Mouse (Mus musculus) MEL (cell line): ENCODE results near the gene H2-Oa. TPM values are rescaled to one million over a fixed set of nuclear protein-coding genes. Genes with fewer than 3 reads are reported as not detected.
A peak's percentile ranks its signal among the peaks of the same experiment; 100 is the strongest.

Source experiments
- DNase-seq: peaks from one replicate; pipeline ENCODE4 v3.0.0; 2011; ENCODE audit warnings: low read depth, low spot score
- H3K27ac ChIP-seq: 2 replicates; pipeline ENCODE4 v1.5.1; 2012; ENCODE audit warnings: low read depth, mild to moderate bottlenecking, control low read depth, low read length, moderate library complexity; ENCODE audit not compliant: control insufficient read depth
- H3K27me3 ChIP-seq, 2 experiments: fragments of 150-350 bp in 1 of 2; sonication (generic) in 1 of 2; 2 replicates each; pipeline ENCODE4 v1.6.1; 2012; ENCODE audit warnings: low read length in 2 of 2, mild to moderate bottlenecking in 2 of 2, improper control_type of control experiment in 1 of 2, moderate library complexity in 1 of 2; ENCODE audit not compliant: insufficient read depth in 2 of 2, control insufficient read depth in 1 of 2
- H3K36me3 ChIP-seq, 2 experiments: 2 replicates each; pipeline ENCODE4 v1.6.1; 2012 to 2014; ENCODE audit warnings: low read length in 2 of 2, improper control_type of control experiment in 1 of 2, inconsistent platforms in 1 of 2, mild to moderate bottlenecking in 1 of 2; ENCODE audit not compliant: insufficient read depth in 2 of 2, control insufficient read depth in 1 of 2
- H3K4me1 ChIP-seq, 2 experiments: fragments of 150-350 bp in 1 of 2; sonication (generic) in 1 of 2; 2 replicates each; pipeline ENCODE4 v1.6.1; 2012; ENCODE audit warnings: low read length in 2 of 2, improper control_type of control experiment in 1 of 2, mild to moderate bottlenecking in 1 of 2; ENCODE audit not compliant: insufficient read depth in 2 of 2, control insufficient read depth in 1 of 2
- H3K4me3 ChIP-seq, 2 experiments: fragments of 150-350 bp in 1 of 2; sonication (generic) in 1 of 2; 2 replicates each; pipeline ENCODE4 v1.5.1; 2012; ENCODE audit warnings: low read depth in 2 of 2, low read length in 2 of 2, mild to moderate bottlenecking in 2 of 2, moderate library complexity in 2 of 2, control low read depth in 1 of 2, improper control_type of control experiment in 1 of 2; ENCODE audit not compliant: control insufficient read depth in 1 of 2, insufficient read depth in 1 of 2
- H3K79me2 ChIP-seq: 2 replicates; pipeline ENCODE4 v1.6.1; 2012; ENCODE audit warnings: mild to moderate bottlenecking, low read length, moderate library complexity; ENCODE audit not compliant: control insufficient read depth, poor library complexity, insufficient read depth
- H3K9ac ChIP-seq: 2 replicates; pipeline ENCODE4 v1.6.1; 2012; ENCODE audit warnings: low read depth, mild to moderate bottlenecking, control low read depth, low read length, moderate library complexity; ENCODE audit not compliant: control insufficient read depth, poor library complexity, severe bottlenecking
- H3K9me3 ChIP-seq: fragments of 150-350 bp; sonication (generic); replicated peaks from 2 replicates; pipeline ENCODE4 v1.6.1; 2012; ENCODE audit warnings: mild to moderate bottlenecking, low read length, improper control_type of control experiment, moderate library complexity; ENCODE audit not compliant: insufficient read depth
- BHLHE40 ChIP-seq: IDR thresholded peaks from 2 replicates; pipeline ENCODE4 v1.6.1; 2012; ENCODE audit warnings: low read depth, mild to moderate bottlenecking, inconsistent platforms, low read length, improper control_type of control experiment, borderline replicate concordance
- CHD1 ChIP-seq: IDR thresholded peaks from 2 replicates; pipeline ENCODE4 v1.6.1; 2012; ENCODE audit warnings: low read depth, mild to moderate bottlenecking, inconsistent platforms, low read length, improper control_type of control experiment
- CTCF ChIP-seq, 3 experiments: IDR thresholded peaks in 2 of 3; conservative IDR thresholded peaks in 1 of 3; 2 replicates each; pipeline ENCODE4 v1.5.1; 2011 to 2012; ENCODE audit warnings: low read length in 3 of 3, low read depth in 2 of 3, mild to moderate bottlenecking in 2 of 3, improper control_type of control experiment in 1 of 3, inconsistent platforms in 1 of 3, mixed read lengths in 1 of 3, moderate library complexity in 1 of 3; ENCODE audit not compliant: control insufficient read depth in 1 of 3, insufficient read depth in 1 of 3, poor library complexity in 1 of 3, severe bottlenecking in 1 of 3
- E2F4 ChIP-seq: IDR thresholded peaks from 2 replicates; pipeline ENCODE4 v1.6.1; 2011; ENCODE audit warnings: low read depth, low read length, improper control_type of control experiment, borderline replicate concordance
- ELF1 ChIP-seq: IDR thresholded peaks from 2 replicates; pipeline ENCODE4 v1.6.1; 2014; ENCODE audit warnings: low read depth, mild to moderate bottlenecking, inconsistent platforms, low read length, improper control_type of control experiment, moderate library complexity
- EP300 ChIP-seq, 2 experiments: IDR thresholded peaks; 2 replicates each; pipeline ENCODE4 v1.6.1; 2011; ENCODE audit warnings: improper control_type of control experiment in 2 of 2, low read length in 2 of 2, low read depth in 1 of 2, mild to moderate bottlenecking in 1 of 2
- GABPA ChIP-seq: IDR thresholded peaks from 2 replicates; pipeline ENCODE4 v1.6.1; 2012; ENCODE audit warnings: low read depth, mild to moderate bottlenecking, inconsistent platforms, low read length, improper control_type of control experiment, moderate library complexity
- GATA1 ChIP-seq: IDR thresholded peaks from 2 replicates; pipeline ENCODE4 v1.6.1; 2011; ENCODE audit warnings: low read depth, low read length, improper control_type of control experiment
- KAT2A ChIP-seq: conservative IDR thresholded peaks from 2 replicates; pipeline ENCODE4 v1.6.1; 2012; ENCODE audit warnings: low read depth, low read length, improper control_type of control experiment, inconsistent platforms
- MAX ChIP-seq: IDR thresholded peaks from 2 replicates; pipeline ENCODE4 v1.6.1; 2011; ENCODE audit warnings: low read length, improper control_type of control experiment
- MEF2A ChIP-seq: IDR thresholded peaks from 2 replicates; pipeline ENCODE4 v1.6.1; 2014; ENCODE audit warnings: low read depth, mild to moderate bottlenecking, inconsistent platforms, low read length, improper control_type of control experiment; ENCODE audit not compliant: poor library complexity, insufficient replicate concordance, severe bottlenecking; ENCODE audit errors: extremely low read depth
- MYB ChIP-seq: IDR thresholded peaks from 2 replicates; pipeline ENCODE4 v1.6.1; 2011; ENCODE audit warnings: mild to moderate bottlenecking, low read depth, low read length, improper control_type of control experiment
- MYC ChIP-seq: IDR thresholded peaks from 2 replicates; pipeline ENCODE4 v1.6.1; 2011; ENCODE audit warnings: low read depth, mild to moderate bottlenecking, low read length, improper control_type of control experiment, moderate library complexity
- NELFE ChIP-seq: IDR thresholded peaks from 2 replicates; pipeline ENCODE4 v1.6.1; 2011; ENCODE audit warnings: low read depth, low read length, improper control_type of control experiment
- NRF1 ChIP-seq: IDR thresholded peaks from 2 replicates; pipeline ENCODE4 v1.6.1; 2014; ENCODE audit warnings: low read depth, mild to moderate bottlenecking, inconsistent platforms, low read length, improper control_type of control experiment, moderate library complexity; ENCODE audit not compliant: poor library complexity, insufficient read depth, severe bottlenecking
- POLR2A ChIP-seq, 2 experiments: IDR thresholded peaks; 2 replicates each; pipeline ENCODE4 v1.6.1; 2011 to 2012; ENCODE audit warnings: low read length in 2 of 2, mild to moderate bottlenecking in 2 of 2, control low read depth in 1 of 2, improper control_type of control experiment in 1 of 2, low read depth in 1 of 2, moderate library complexity in 1 of 2; ENCODE audit not compliant: control insufficient read depth in 1 of 2, insufficient read depth in 1 of 2, poor library complexity in 1 of 2
- POLR2AphosphoS2 ChIP-seq: IDR thresholded peaks from 2 replicates; pipeline ENCODE4 v1.6.1; 2011; ENCODE audit warnings: low read length, improper control_type of control experiment
- POLR2AphosphoS5 ChIP-seq: IDR thresholded peaks from 2 replicates; pipeline ENCODE4 v1.6.1; 2012; ENCODE audit warnings: low read depth, borderline replicate concordance, mild to moderate bottlenecking, inconsistent platforms, low read length, moderate library complexity, mixed read lengths
- RAD21 ChIP-seq: IDR thresholded peaks from 2 replicates; pipeline ENCODE4 v1.6.1; 2011; ENCODE audit warnings: mild to moderate bottlenecking, low read depth, low read length, improper control_type of control experiment
- RCOR1 ChIP-seq: IDR thresholded peaks from 2 replicates; pipeline ENCODE4 v1.6.1; 2012; ENCODE audit warnings: low read depth, mild to moderate bottlenecking, inconsistent platforms, low read length, improper control_type of control experiment
- SIN3A ChIP-seq: IDR thresholded peaks from 2 replicates; pipeline ENCODE4 v1.6.1; 2012; ENCODE audit warnings: low read length, improper control_type of control experiment, inconsistent platforms
- TAL1 ChIP-seq: IDR thresholded peaks from 2 replicates; pipeline ENCODE4 v1.6.1; 2012; ENCODE audit warnings: mild to moderate bottlenecking, inconsistent platforms, low read length, moderate library complexity, mixed read lengths
- TBP ChIP-seq: IDR thresholded peaks from 2 replicates; pipeline ENCODE4 v1.8.0; 2011; ENCODE audit warnings: low read depth, low read length, improper control_type of control experiment
- TCF12 ChIP-seq: IDR thresholded peaks from 2 replicates; pipeline ENCODE4 v1.6.1; 2014; ENCODE audit warnings: low read depth, mild to moderate bottlenecking, inconsistent platforms, low read length, improper control_type of control experiment, moderate library complexity
- UBTF ChIP-seq: IDR thresholded peaks from 2 replicates; pipeline ENCODE4 v1.6.1; 2012; ENCODE audit warnings: low read depth, mild to moderate bottlenecking, inconsistent platforms, low read length, improper control_type of control experiment, moderate library complexity, borderline replicate concordance; ENCODE audit not compliant: insufficient read depth
- USF2 ChIP-seq, 2 experiments: IDR thresholded peaks; 2 replicates each; pipeline ENCODE4 v1.6.1; 2011 to 2012; ENCODE audit warnings: improper control_type of control experiment in 2 of 2, low read length in 2 of 2, borderline replicate concordance in 1 of 2, inconsistent platforms in 1 of 2, low read depth in 1 of 2, mild to moderate bottlenecking in 1 of 2; ENCODE audit not compliant: insufficient read depth in 1 of 2
- ZC3H11A ChIP-seq: IDR thresholded peaks from 2 replicates; pipeline ENCODE4 v1.6.1; 2012; ENCODE audit warnings: low read depth, mild to moderate bottlenecking, inconsistent platforms, low read length, improper control_type of control experiment
- ZKSCAN1 ChIP-seq: IDR thresholded peaks from 2 replicates; pipeline ENCODE4 v1.6.1; 2012; ENCODE audit warnings: low read depth, mild to moderate bottlenecking, inconsistent platforms, low read length, improper control_type of control experiment, moderate library complexity
- ZMIZ1 ChIP-seq: IDR thresholded peaks from 2 replicates; pipeline ENCODE4 v1.6.1; 2012; ENCODE audit warnings: low read depth, mild to moderate bottlenecking, inconsistent platforms, low read length, improper control_type of control experiment, moderate library complexity
- polyA plus RNA-seq, 2 experiments: library from polyadenylated mRNA; stranded (reverse) in 1 of 2; unstranded in 1 of 2; fragments of >175 nt in 1 of 2; fragments of >200 nt in 1 of 2; gene quantifications; 2 replicates each; pipeline versions ENCODE4 v1.2.1 to v1.2.4; 2012; ENCODE audit warnings: low replicate concordance in 2 of 2, low read depth in 1 of 2; ENCODE audit not compliant: insufficient read length in 2 of 2, insufficient read depth in 1 of 2, missing spikeins in 1 of 2
- total RNA-seq: library from RNA; depleted of rRNA; stranded (reverse); fragments of 300-350 nt; gene quantifications from 2 replicates; pipeline ENCODE4 v1.2.3, GENCODE M21; 2012

The H2-Oa gene
- total and polyA plus RNA-seq, 3 experiments, result 2.2 to 3.9 TPM; not detected in 1

GRCm38 (mm10) chr17:34139416-34139815 is 47.3 kb downstream of the H2-Oa start:
- DNase-seq, result no peak
- TF ChIP-seq NELFE (no peak), KAT2A (no peak), TCF12 (no peak), POLR2AphosphoS5 (no peak), E2F4 (no peak), MEF2A (no peak), BHLHE40 (no peak), RAD21 (no peak), SIN3A (no peak), USF2 (IDR thresholded peaks at IDR 0.05; ENCODE audit: borderline replicate concordance in 1 of 2, insufficient read depth in 1 of 2, low read depth in 1 of 2, low read length in 2 of 2) (no peak), ZKSCAN1 (no peak), ZC3H11A (no peak), CHD1 (no peak), MYB (no peak)
- no peaks in the 10 kb centered on the region for H3K79me2 ChIP-seq
- peaks cover 0 to 24% of the 10 kb centered on the region in 2 experiments; a peak in 2 of 4 replicates for H3K36me3 ChIP-seq
- H3K9ac ChIP-seq, result no peak overlapping the region
- no peaks in the 10 kb centered on the region for H3K27me3 ChIP-seq
- H3K4me3 ChIP-seq, result no peak overlapping the region
- peaks cover 19 to 44% of the 10 kb centered on the region in 2 experiments for H3K4me1 ChIP-seq
- H3K9me3 ChIP-seq, result no peaks in the 10 kb centered on the region
- no peak overlapping the region for H3K27ac ChIP-seq

DNA sequence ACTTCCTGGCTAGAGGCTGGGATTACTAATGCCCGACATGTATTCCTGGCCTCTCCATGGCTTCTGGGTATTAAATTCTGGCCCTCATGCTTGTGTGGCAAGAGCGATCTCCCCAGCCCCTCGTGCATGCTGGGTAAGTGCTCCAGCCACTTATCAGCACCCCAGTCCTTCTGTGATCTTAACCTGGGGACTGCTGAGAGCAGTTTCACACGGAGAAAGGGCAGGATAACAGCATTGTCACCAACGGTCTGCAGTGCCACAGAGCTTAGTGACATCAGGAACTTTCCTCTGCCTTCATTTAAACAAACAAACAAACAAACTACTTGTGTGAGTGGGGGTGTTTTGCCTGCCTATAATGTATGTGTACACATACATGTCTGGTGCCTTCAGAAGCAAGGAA is 48.1 kb downstream of the H2-Oa start:
- Histone ChIP-seq H3K27me3 (no peaks in the 10 kb centered on the region), H3K4me1 (peaks cover 19 to 44% of the 10 kb centered on the region in 2 experiments), H3K79me2 (no peaks in the 10 kb centered on the region), H3K4me3 (no peak overlapping the region), H3K27ac (peak overlapping the region; percentile 39; the same call in 1 of the 2 replicates), H3K9me3 (no peaks in the 10 kb centered on the region), H3K9ac (no peak overlapping the region), H3K36me3 (peaks cover 0 to 24% of the 10 kb centered on the region in 2 experiments; a peak in 2 of 4 replicates)
- peak; percentile 68 for DNase-seq
- no peak for TF ChIP-seq KAT2A
- TF ChIP-seq TAL1, result no peak
- TF ChIP-seq GATA1, result peak; percentile 51; the same call in 1 of the 2 replicates
- TF ChIP-seq MYC, result peak; percentile 59; the same call in 1 of the 2 replicates
- no peak for TF ChIP-seq RCOR1
- TF ChIP-seq ZMIZ1, result peak; percentile 53; the same call in 1 of the 2 replicates
- TF ChIP-seq ZC3H11A, result no peak
- peak; percentile 63 to 78 for TF ChIP-seq EP300 (IDR thresholded peaks at IDR 0.05; ENCODE audit: low read depth in 1 of 2, low read length in 2 of 2)
- TF ChIP-seq NELFE, result peak; percentile 55
- TF ChIP-seq GABPA, result no peak
- TF ChIP-seq TBP, result 0 out of 2 replicates have a peak, but pooled peaks have one; percentile 45
- no peak for TF ChIP-seq NRF1
- TF ChIP-seq SIN3A, result peak; percentile 61
- TF ChIP-seq ELF1, result 0 out of 2 replicates have a peak, but pooled peaks have one; percentile 24
- peak; percentile 30; the same call in 1 of the 2 replicates for TF ChIP-seq TCF12
- TF ChIP-seq MAX, result peak; percentile 69
- TF ChIP-seq USF2 (IDR thresholded peaks at IDR 0.05; ENCODE audit: borderline replicate concordance in 1 of 2, insufficient read depth in 1 of 2, low read depth in 1 of 2, low read length in 2 of 2), result no peak
- TF ChIP-seq POLR2AphosphoS2, result 0 out of 2 replicates have a peak, but pooled peaks have one; percentile 49
- TF ChIP-seq ZKSCAN1, result no peak
- no peak for TF ChIP-seq MEF2A
- TF ChIP-seq CTCF (IDR thresholded peaks at IDR 0.05 in 2 of 3, conservative IDR thresholded peaks at IDR 0.05 in 1 of 3; ENCODE audit: control insufficient read depth in 1 of 3, insufficient read depth in 1 of 3, low read depth in 2 of 3, low read length in 3 of 3, poor library complexity in 1 of 3, severe bottlenecking in 1 of 3), result no peak
- TF ChIP-seq UBTF, result no peak
- TF ChIP-seq CHD1, result no peak
- TF ChIP-seq POLR2A (IDR thresholded peaks at IDR 0.05; ENCODE audit: control insufficient read depth in 1 of 2, insufficient read depth in 1 of 2, low read depth in 1 of 2, low read length in 2 of 2, poor library complexity in 1 of 2), result peak in 1 of 2 experiments; percentile 43; a peak in 1 of 4 replicates
